Mouse (Mus musculus): ENCODE measurements around the gene Dcst2.

- TF ChIP-seq EP300 (IDR thresholded peaks at IDR 0.05; ENCODE audit: low read depth) (no peak), CTCF (IDR thresholded peaks at IDR 0.05; ENCODE audit: low read depth) (no peak)
These were observed 24.6 kb upstream of the Dcst2 start for GRCm38 (mm10) chr3:89337062-89337720.

Data from heart, postnatal 0 days (tissue).